Mouse (Mus musculus): Measurements from ENCODE around the gene Mylk.

The Mylk gene

DNA sequence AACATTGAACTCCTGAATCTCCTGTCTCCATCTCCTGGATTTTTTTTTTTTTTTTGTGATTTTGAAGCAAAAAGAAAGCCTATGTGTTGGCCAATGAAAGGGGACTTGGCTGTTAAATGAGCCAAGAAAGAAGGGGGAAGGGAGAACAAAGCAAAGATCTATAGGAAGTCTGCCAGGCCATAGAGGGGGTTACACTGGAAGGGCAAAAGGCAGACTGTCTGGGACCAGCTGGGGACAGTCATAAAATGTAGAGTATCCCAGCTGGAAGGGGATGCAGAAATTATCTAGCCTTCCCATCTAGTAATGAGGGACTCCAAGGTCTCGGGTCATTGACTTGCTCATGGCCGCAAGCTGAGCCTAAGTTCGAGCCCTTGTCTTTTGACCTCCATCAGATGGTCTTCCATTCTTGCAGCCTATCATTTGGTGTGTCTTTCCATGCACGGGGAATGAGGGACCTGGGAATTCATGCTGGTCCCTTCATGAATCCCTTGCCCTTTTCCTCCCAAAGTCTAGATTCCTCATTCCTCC, 172.4 kb downstream of the Mylk start:
- DNase-seq, result no peak

GRCm38 (mm10) chr16:34920182-34920581, 175.2 kb downstream of the Mylk start:
- no peak for DNase-seq

- no peak for DNase-seq
Observed at GRCm38 (mm10) chr16:34920868-34921267, 175.9 kb downstream of the Mylk start.

GRCm38 (mm10) chr16:34921319-34921718, 176.3 kb downstream of the Mylk start:
- no peak for DNase-seq

GRCm38 (mm10) chr16:34923630-34924029, 178.6 kb downstream of the Mylk start:
- no peak for DNase-seq

GRCm38 (mm10) chr16:34924324-34924723, 179.3 kb downstream of the Mylk start:
- DNase-seq, result no peak

DNA sequence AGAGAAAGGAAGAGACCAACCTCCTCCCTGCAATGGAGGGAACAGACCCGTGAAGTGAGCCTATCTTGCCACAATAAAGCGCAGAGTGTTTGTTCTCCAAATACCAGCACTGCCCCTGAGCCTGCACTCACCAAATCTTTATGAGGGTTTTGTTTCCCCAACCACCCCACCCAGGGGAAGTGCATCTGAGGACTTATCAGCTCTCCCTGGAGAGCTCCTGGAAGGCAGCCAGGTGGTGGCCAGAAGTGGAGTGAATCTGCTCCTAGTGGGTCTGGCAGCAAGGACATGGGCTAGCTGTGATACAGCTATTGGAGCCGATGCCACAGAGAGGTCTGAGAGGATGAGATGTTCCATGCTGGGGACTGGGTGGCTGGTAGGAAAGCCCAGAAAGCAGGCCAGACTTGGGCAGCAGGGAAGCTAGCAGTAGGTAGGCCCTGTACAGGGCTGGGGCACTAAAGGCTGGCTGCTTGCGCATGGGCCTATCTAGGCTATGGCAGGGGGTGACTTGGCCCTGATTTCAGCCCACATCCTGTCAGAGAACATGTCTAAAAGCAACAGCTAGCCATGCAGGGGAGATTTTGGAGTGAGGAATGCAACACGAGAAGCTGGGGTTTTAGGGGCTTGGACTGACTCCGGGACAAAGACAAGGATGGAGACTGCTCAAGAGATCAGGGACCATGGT, 180.1 kb downstream of the Mylk start:
- DNase-seq, result no peak

GRCm38 (mm10) chr16:34926531-34927435, 181.8 kb downstream of the Mylk start:
- no peak for DNase-seq

- no peak for DNase-seq
Observed at GRCm38 (mm10) chr16:34929686-34930085, 184.7 kb downstream of the Mylk start.

DNA sequence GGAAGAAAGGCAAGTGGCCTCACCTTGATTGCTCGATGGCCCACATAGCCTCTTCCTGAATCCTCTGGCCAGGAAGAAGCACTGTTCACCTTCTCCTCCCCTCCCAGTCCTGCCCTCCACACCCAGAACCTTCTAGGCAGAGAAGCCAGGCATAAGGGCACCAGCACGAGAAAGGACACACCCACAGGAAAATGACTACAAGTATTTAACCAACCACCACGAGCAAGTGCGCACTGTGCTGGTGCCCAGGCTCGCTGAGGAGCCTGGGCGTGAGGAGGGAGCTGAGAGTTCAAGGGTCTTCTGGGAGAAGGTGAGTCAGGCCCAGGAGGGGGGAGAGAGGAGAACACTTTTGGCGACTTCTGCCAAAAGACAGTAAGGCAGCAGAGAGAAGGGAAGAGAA, 185.1 kb downstream of the Mylk start:
- no peak for DNase-seq

DNA sequence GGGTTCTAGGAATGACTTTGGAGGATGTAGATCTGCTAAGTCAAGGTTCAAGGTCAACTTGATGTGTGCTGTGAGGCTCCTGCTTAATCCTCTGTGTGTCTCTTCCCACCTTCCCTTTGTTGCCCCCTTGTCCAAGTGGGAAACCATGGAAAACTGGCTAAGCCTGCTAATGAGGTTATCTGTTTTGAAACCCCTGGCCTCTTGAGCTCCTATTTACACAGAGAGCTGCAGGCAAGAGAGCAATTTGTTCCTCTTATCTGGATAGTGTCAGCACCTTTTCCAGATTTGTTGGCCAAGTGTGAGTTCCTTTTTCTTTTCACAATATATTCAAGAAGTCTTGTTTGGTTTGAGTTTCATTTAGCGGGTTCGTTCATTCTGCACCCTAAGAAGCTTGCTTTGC, 186.3 kb downstream of the Mylk start:
- DNase-seq, result no peak

GRCm38 (mm10) chr16:34933173-34933572, 188.2 kb downstream of the Mylk start:
- DNase-seq, result no peak

DNA sequence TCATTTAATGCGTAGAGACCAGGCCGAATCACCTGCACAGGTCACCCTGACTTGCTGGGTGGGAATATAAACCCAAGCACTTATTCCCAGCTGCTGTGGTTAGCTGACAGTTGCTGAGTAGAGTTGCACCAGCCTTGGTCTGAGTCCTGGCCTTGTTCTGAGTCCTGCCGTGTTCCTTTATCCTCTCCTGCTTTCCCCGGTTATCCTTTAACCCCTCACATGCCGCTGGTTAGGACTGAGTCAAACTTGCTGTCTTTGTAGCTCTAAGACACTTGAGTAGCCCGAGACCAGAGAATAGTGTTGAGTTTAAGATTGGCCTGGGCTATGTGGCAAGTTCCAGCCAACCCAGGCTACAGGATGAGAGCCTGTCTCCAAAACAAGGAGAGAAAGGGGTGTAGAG, 189.5 kb downstream of the Mylk start:
- no peak for DNase-seq

GRCm38 (mm10) chr16:34935514-34936338, 190.7 kb downstream of the Mylk start:
- no peak for DNase-seq

GRCm38 (mm10) chr16:34936339-34936810, 191.4 kb downstream of the Mylk start:
- DNase-seq, result no peak

DNA sequence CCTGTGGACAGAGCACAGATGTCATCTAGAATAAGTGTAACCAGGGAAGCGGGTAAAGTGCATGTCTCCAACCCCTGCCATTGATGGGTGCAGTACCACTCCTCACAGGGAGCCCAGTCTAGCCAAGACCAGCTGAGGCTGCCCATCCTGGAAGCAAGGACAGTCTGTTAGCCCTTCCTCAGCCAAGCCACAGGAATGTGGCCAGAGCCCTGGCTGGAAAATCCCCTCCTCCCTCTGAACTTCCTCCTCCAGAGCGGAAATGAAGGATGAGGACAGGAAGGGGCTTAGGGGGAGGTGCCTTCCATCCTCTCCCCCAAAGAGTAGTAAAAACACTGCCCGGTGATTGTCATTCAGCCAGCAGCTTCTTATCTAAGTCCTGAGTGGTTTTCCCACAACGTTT, 192.6 kb downstream of the Mylk start:
- DNase-seq, result no peak

DNA sequence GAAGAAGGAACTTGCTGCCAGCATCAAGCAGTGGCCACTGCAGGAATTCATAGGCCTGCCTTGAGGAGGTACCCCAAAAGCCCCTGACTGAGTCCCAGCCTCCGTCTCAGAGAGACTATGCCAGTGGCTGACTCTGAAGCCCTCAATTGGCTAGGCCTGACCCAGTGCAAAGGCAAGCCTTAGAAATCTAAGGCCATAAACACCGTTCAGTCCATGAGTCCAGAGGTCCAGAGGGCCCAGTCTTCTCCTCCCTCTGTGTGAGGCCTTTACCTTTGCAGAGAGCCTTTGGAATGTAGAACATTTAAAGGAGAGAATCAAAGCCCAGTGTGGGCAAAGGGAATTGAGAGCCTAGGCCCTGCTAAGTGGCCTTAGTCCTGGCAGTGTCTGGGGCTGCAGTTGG, 193.2 kb downstream of the Mylk start:
- no peak for DNase-seq

GRCm38 (mm10) chr16:34939951-34940350, 194.9 kb downstream of the Mylk start:
- no peak for DNase-seq

GRCm38 (mm10) chr16:34940363-34940762, 195.4 kb downstream of the Mylk start:
- no peak for DNase-seq

- DNase-seq, result no peak
Observed at GRCm38 (mm10) chr16:34941915-34942314, 196.9 kb downstream of the Mylk start.

- no peak for DNase-seq
Observed at GRCm38 (mm10) chr16:34946301-34946700, 201.3 kb downstream of the Mylk start.

DNA sequence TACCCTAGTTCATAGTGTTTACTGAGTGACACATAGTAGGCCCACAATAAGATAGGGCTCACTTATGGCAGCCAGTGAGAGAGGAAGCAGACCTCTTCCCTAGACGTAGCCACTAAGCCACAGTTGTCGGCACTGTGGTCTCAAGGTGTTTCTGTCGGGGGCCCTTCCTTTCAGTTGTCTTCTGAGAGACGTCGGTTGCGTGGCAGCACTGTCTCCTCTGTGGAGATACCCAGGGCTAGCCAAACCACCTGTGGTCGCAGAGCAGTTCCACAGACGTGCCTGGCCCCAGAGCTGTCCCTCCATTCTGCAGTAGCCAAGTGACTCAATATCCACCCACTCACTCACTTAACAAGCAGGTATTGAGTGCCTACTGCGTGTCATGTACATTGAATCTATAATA, 205.9 kb downstream of the Mylk start:
- no peak for DNase-seq

GRCm38 (mm10) chr16:34952254-34952653, 207.2 kb downstream of the Mylk start:
- no peak for DNase-seq

Data from thymus, adult 18-20 months (tissue).